Mouse (Mus musculus) spleen, postnatal 4 days (tissue): Measurements from ENCODE around the gene E2f1.

Source experiments
- DNase-seq, 2 experiments: peaks; one replicate each; pipeline ENCODE4 v3.0.0; 2022; ENCODE audit warnings: low spot score in 2 of 2

E2f1 gene

DNA sequence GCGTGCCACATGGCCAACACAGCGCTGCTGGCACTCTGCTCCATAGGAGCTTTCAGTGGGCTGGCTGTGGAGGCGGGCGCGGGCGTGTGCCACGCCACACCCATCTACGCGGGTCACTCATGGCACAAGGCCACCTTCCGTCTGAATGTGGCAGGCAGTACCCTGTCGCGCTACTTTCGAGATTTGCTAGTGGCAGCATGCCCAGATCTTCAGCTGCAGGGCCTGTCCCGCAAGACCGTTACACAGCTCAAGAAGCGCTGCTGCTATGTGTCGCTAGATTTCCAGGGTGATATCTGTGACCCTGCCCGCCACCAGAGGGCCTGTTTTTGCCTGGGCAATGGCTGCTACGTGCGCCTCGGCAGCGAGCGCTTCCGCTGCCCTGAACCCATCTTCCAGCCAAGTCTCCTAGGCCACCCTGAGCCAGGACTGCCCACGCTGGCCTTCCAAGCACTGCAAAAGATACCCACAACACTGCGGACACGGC is 17.2 kb downstream of the E2f1 start:
- peak; percentile 75 to 85 for DNase-seq

DNA sequence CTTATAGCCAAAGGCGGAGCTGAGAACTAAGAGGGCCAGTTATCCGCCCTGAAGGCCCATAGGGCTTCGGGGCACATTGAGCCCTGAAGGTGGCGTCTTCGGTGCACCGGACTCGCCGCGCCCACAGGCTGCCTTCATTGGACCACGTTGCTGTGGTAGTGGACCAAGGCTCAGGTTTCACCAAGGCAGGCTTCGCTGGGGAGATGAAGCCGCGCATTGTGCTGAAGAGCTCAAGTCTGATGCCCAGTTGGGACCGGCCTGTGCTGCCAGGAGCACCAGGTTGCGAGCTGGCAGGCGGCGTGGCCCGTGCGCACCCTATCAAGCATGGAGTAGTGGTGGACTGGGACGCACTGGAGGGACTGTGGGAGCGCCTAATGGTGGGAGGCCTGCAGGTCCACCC is 17.8 kb downstream of the E2f1 start:
- DNase-seq, result no peak

GRCm38 (mm10) chr2:154551476-154551875 is 18.2 kb downstream of the E2f1 start, which contains the start of gene Actl10:
TSS of gene Actl10 (plus strand) at chr2:154551776.
- DNase-seq, result no peak

- DNase-seq, result no peak
Measured at GRCm38 (mm10) chr2:154550937-154551336, 18.8 kb downstream of the E2f1 start.

DNA sequence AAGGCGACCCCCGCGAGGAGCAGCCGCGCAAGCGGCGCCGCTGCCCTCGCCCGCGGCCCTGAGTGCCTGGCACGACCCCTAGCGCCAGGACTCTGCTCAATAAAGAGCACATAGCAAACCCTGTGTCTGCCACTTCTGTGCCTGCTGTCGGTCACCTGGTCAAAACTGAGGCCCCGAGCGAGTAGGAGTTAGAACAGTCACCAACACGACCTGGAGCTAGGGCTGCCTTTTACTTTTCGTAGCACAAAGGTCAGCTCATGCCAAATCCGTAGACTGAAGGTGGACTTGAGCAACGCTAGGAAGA is 19.9 kb downstream of the E2f1 start:
- no peak for DNase-seq

- peak; percentile 64 to 80 for DNase-seq
Measured at GRCm38 (mm10) chr2:154549127-154549885, 20.4 kb downstream of the E2f1 start.

DNA sequence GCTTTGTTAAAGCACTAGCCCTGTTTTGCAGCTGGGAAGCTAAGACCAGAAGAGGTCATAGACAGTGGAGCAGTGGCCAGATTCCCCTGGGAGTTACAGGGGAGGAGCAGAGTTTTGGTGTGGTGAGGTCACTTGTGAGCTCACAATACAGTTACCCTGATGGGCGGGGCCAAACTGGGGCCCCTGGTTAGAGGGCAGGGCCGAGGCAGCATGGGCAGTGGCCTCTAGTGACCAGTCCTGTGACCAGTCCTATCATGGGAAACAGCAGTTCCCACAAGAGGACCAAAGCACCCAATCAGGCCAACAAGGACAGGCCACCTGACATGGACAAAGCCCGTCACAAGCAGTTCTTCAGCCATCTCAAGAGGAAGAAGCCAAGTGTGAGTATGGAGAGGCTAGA is 21.0 kb downstream of the E2f1 start:
- DNase-seq, result peak in 1 of 2 experiments; percentile 64

DNA sequence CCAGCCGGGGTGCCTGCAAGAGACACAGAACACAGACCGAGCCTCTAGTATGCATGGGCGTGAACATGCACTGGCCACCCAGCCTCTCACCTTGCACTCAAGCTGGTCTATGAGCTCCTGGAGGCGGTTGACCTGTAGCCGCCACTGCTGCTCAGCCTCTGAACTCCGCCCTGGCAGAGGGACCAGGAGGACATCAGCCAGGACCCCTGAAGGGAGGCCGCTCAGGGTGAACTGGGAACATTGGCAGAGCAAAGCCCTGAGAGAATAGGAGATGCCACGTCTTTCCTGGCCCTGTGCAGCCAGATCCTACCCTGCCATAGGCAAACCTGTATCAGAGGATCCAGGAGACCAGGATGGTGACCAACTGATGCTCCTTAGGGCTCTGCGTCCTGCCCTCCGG is 23.0 kb downstream of the E2f1 start, which contains the start of gene 1700003F12Rik:
TSS of gene 1700003F12Rik (plus strand) at position 375 of the 400 bp plus-strand sequence.
- DNase-seq, result peak in 1 of 2 experiments; percentile 12

GRCm38 (mm10) chr2:154543567-154544347 is 25.9 kb downstream of the E2f1 start:
- peak in 1 of 2 experiments; percentile 10 for DNase-seq

GRCm38 (mm10) chr2:154541630-154542029 is 28.1 kb downstream of the E2f1 start:
- DNase-seq, result no peak

DNA sequence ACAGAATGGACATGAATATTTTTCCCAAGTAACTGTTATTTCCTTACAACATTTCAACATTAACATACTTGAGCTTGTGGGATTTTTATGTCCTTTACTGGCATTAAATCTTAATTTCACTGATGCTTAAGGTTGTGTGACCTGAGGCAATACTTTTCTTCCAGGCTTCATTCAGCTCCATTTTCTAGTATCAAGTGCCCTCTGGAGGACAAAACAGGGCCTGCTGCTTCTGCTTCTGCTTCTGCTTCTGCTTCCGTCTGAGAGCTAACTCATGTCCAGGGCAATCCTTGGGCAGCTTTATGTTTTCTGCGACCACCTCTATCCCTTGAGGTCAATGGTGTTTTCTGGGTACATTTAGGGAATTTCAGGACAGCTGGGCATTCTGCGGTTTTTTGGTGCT is 30.0 kb downstream of the E2f1 start:
- no peak for DNase-seq

GRCm38 (mm10) chr2:154538710-154539109 is 31.0 kb downstream of the E2f1 start:
- no peak for DNase-seq

DNA sequence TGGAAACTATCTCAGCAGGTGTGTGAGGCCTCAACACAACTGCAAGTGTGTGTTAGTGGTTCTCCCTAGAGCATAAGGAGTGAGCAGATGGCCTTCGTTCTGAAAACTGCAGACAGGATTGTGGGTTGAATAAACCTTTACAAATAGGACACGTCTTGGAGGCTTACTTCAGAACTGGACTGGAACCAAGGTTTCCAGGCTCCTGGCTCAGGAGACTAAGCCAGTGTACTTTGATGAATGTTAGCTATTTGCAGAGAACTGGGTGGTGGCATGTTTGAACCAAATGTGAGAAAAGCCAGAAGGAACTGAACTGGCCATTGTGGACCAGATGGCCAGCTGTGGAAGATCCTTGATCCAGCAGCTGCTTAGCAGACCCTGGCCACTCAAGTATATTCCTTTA is 31.4 kb downstream of the E2f1 start:
- DNase-seq, result no peak

DNA sequence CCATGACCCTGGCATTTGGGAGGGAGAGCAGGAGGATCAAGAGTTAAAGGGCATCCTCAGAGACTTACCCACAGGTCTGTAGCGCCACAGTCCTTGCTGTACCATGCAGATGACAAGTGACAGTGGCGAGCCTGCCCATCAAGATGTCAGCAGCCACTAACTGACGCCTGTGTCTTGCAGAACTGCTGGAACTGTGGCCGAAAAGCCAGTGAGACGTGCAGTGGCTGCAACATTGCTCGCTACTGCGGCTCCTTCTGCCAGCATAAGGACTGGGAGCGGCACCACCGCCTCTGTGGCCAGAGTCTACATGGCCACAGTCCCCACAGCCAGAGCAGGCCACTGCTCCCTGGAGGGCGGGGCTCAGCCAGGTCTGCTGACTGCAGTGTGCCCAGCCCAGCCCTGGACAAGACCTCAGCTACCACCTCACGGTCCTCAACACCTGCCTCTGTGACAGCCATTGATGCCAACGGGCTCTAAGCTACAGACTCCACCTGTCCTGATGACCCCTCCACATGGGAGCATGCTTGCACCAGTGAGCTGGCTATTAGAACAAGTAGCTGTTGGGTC is 34.9 kb downstream of the E2f1 start:
- no peak for DNase-seq

DNA sequence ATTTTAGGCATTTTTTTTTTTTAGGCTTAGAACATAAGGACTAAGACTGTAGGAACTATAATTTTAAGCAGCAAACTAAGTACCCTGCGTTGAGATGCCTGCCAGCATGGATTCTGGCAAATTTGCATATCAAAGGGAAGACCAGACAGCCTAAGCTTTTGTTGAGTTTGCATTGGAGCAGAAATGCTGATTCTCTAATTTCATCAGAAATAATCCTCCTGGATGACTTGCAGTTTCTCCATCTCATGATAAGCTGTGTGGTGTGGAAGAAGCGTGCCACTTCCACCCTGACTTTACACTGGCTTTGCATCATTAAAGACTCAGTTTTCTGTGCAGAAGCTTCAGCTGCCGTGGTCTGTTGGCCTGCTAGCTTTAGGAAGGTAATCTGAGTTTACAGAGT is 36.8 kb downstream of the E2f1 start:
- no peak for DNase-seq

GRCm38 (mm10) chr2:154526531-154526930 is 43.2 kb downstream of the E2f1 start:
- DNase-seq, result no peak

- DNase-seq, result no peak
Measured at GRCm38 (mm10) chr2:154525285-154525684, 44.4 kb downstream of the E2f1 start.

DNA sequence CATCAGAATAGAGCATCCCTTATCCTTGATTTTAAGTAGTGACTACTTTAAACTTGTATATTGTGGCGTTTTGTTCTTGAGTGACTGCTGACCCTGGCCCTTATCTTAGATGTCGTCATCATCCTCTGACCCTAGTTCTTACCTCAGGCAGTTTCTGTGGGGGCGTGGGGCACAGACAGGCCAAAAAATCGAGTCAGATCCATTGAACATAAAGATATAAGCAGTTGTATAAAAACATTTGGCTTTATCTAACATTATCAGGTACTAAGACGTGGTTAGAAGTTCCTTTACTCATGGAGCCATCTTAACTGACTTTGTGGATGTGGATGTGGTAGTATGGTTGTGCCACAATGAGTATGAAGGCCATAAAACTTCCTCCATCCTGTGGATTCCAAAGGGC is 47.4 kb downstream of the E2f1 start:
- no peak for DNase-seq

- DNase-seq, result no peak
Measured at GRCm38 (mm10) chr2:154521449-154521848, 48.2 kb downstream of the E2f1 start.

GRCm38 (mm10) chr2:154517424-154517823 is 52.3 kb downstream of the E2f1 start:
- no peak for DNase-seq

DNA sequence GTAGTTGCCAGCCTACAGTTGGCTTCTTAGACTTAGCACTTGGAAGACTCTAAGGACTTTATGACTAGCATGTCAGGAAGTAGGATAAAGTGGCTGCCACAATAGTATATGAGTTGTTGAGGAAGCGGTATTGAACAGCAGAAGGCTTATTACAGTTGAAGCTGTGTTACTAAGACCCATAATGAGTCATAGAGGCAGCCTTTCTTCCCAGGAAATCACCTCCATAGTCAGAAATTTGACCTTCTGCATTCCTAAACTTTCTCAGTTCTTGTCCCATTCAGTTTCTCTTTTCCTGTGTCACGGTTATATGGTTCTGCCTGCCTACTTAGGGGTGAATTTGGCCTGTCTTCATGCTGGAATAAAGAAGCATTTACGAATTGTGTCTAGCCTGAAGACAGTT is 52.7 kb downstream of the E2f1 start:
- DNase-seq, result no peak

- DNase-seq, result no peak
Measured at GRCm38 (mm10) chr2:154510141-154510540, 59.6 kb downstream of the E2f1 start.
